Mouse (Mus musculus): ENCODE measurements around the gene Arid5b.

- no peak for TF ChIP-seq CTCF (conservative IDR thresholded peaks at IDR 0.05; ENCODE audit: low read length)
- TF ChIP-seq POU5F1 (IDR thresholded peaks at IDR 0.05; ENCODE audit: borderline replicate concordance, low read length) = no peak
These were observed 47.0 kb downstream of the Arid5b start for GRCm38 (mm10) chr10:68231385-68232182.

Data from E14TG2a.4 (cell line).